Mouse (Mus musculus) stomach, embryonic 14.5 days (tissue): ENCODE measurements at regions not wholly inside any gene's neighbourhood (a gene's known extent, or its start where the extent isn't known, plus 50 kb on each side); places are given as distances from the start of the nearest gene placed in this dataset.

Source experiments
- ATAC-seq: fragments of 200-750 bp; cut with Nextera tagmentation; 2 replicates; pipeline ENCODE4 v1.8.0; 2017; ENCODE audit warnings: low read depth, moderate TSS enrichment; ENCODE audit not compliant: insufficient number of reproducible peaks, insufficient read depth, low FRiP score
- H3K27ac ChIP-seq: fragments of 300-500 bp; sonication (generic); 2 replicates; pipeline ENCODE4 v1.5.1; 2014; ENCODE audit warnings: mild to moderate bottlenecking, low read length, moderate library complexity, mixed read lengths
- H3K27me3 ChIP-seq: fragments of 300-500 bp; sonication (generic); 2 replicates; pipeline ENCODE4 v1.6.1; 2014; ENCODE audit warnings: low read length, control low read depth, mixed read lengths; ENCODE audit not compliant: control insufficient read depth, insufficient read depth
- H3K36me3 ChIP-seq: fragments of 300-500 bp; sonication (generic); 2 replicates; pipeline ENCODE4 v1.6.1; 2014; ENCODE audit warnings: mild to moderate bottlenecking, control low read depth, low read length, moderate library complexity, mixed read lengths; ENCODE audit not compliant: control insufficient read depth, insufficient read depth
- H3K4me1 ChIP-seq: fragments of 300-500 bp; sonication (generic); 2 replicates; pipeline ENCODE4 v1.6.1; 2014; ENCODE audit warnings: low read length, control low read depth, mixed read lengths; ENCODE audit not compliant: control insufficient read depth, insufficient read depth
- H3K4me2 ChIP-seq: fragments of 300-500 bp; sonication (generic); replicated peaks from 2 replicates; pipeline ENCODE4 v1.6.1; 2014; ENCODE audit warnings: low read depth, low read length, control low read depth
- H3K4me3 ChIP-seq: fragments of 300-500 bp; sonication (generic); 2 replicates; pipeline ENCODE4 v1.5.1; 2014; ENCODE audit warnings: low read depth, low read length, control low read depth
- H3K9ac ChIP-seq: fragments of 300-500 bp; sonication (generic); replicated peaks from 2 replicates; pipeline ENCODE4 v1.6.1; 2014; ENCODE audit warnings: low read depth, mild to moderate bottlenecking, control low read depth, low read length, moderate library complexity, mixed read lengths
- H3K9me3 ChIP-seq: fragments of 300-500 bp; sonication (generic); 2 replicates; pipeline ENCODE4 v1.6.1; 2016; ENCODE audit warnings: low read depth, low read length, control low read depth; ENCODE audit not compliant: control insufficient read depth
- WGBS: fragments of 180-500 bp; shearing (Covaris S2); extraction: QIAGEN DNeasy Blood & Tissue Kit; methylation state at CpG from one replicate; pipeline ENCODE4 v1.1.7; 2014; 5-methylcytosine and 5-hydroxymethylcytosine counted together

DNA sequence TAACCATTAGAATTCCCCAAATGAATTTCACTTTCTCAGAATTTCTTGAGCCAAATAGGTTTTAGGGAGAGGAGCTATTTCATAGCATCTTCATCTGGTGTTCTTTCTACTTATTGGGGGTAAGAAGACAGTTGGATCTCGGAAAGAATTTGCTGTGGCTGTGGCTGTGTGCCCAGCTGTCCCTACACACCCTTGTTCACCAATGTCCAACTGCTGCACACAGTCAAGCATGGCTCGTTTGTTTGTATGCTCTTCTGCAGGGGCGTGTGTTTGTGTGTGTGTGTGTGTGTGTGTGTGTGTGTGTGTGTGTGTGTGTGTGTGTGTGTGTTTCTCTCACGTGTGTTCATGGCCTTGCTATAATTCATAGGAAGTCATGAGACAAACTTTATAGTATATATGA lies 165.9 kb upstream of the Ncam1 start:
- no peak overlapping the region for H3K27ac ChIP-seq
- no peaks in the 10 kb centered on the region for H3K27me3 ChIP-seq
- H3K36me3 ChIP-seq: no peaks in the 10 kb centered on the region
- no peak overlapping the region for H3K4me3 ChIP-seq
- no peak overlapping the region for H3K4me2 ChIP-seq
- H3K4me1 ChIP-seq: peaks cover 6% of the 10 kb centered on the region; the same call in 1 of the 2 replicates
- no peaks in the 10 kb centered on the region for H3K9me3 ChIP-seq
- H3K9ac ChIP-seq: no peak overlapping the region
- WGBS: 70% methylated on average over 4 of the region's 4 CpGs
- no peak for ATAC-seq

- 51% methylated on average over 8 of the region's 8 CpGs for WGBS
- H3K4me1 ChIP-seq: peaks cover 10% of the 10 kb centered on the region; the same call in 1 of the 2 replicates
- H3K9ac ChIP-seq: no peak overlapping the region
- no peak overlapping the region for H3K4me2 ChIP-seq
- no peaks in the 10 kb centered on the region for H3K27me3 ChIP-seq
- no peak for ATAC-seq
- no peaks in the 10 kb centered on the region for H3K36me3 ChIP-seq
- no peak overlapping the region for H3K4me3 ChIP-seq
- no peak overlapping the region for H3K27ac ChIP-seq
- H3K9me3 ChIP-seq: no peaks in the 10 kb centered on the region
Observed at GRCm38 (mm10) chr9:49962561-49963071, 163.9 kb upstream of the Ncam1 start.

DNA sequence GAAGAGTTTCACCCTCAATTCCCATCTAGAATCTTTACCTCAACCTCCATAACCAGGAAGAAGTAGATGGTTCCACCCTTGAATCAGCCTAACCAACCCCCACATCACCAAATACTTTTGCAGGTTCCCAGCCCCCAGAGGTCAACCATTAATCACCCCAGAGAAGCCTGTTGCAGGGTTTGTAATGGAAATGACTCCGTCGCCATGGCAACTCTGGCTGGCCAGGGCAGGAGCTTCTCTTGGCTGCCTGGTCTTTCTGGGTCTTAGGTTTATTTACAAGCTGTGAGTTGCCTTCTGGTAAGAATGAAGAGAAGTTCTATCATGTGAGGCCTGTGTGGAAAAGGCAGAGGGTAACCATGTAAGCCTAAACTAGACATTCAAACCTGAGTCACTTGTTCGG lies 163.2 kb upstream of the Ncam1 start:
- H3K27ac ChIP-seq: no peak overlapping the region

DNA sequence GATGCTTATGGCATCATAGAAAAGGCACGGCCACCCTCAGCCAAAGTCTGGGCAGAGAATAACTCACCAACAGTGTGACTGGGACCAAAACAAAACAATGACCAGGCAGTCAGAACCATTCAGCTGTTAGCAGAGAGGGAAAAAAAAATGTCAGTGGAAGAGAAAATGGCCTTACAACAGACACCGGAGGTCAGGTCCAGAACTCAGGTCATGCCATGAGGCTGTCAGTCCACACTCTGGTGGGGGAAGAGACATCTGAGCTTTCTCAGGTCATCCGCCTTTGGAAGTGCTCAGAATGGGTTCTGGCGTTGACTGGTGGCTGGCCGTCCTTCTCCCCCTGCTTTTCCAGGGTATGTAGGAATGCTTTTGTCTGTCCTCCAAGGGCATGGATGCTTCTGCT lies 162.6 kb upstream of the Ncam1 start:
- 67% methylated on average over 5 of the region's 5 CpGs for WGBS
- Histone ChIP-seq H3K9ac (no peak overlapping the region), H3K4me2 (no peak overlapping the region), H3K27me3 (no peaks in the 10 kb centered on the region), H3K4me3 (no peak overlapping the region), H3K9me3 (no peaks in the 10 kb centered on the region), H3K36me3 (no peaks in the 10 kb centered on the region), H3K4me1 (peaks cover 10% of the 10 kb centered on the region; the same call in 1 of the 2 replicates), H3K27ac (peak overlapping the region; percentile 16; the same call in 1 of the 2 replicates)
- no peak for ATAC-seq

More for the DNA sequence above, 163.2 kb upstream of the Ncam1 start:
- H3K4me1 ChIP-seq: peaks cover 10% of the 10 kb centered on the region; the same call in 1 of the 2 replicates
- no peak overlapping the region for H3K4me2 ChIP-seq
- no peak overlapping the region for H3K4me3 ChIP-seq
- H3K9me3 ChIP-seq: no peaks in the 10 kb centered on the region
- 26% methylated on average over 3 of the region's 3 CpGs for WGBS
- H3K27me3 ChIP-seq: no peaks in the 10 kb centered on the region
- no peak for ATAC-seq
- H3K36me3 ChIP-seq: no peaks in the 10 kb centered on the region
- H3K9ac ChIP-seq: no peak overlapping the region

GRCm38 (mm10) chr9:49959987-49960386 lies 161.3 kb upstream of the Ncam1 start:
- H3K9ac ChIP-seq: no peak overlapping the region

GRCm38 (mm10) chr9:49958890-49959289 lies 160.2 kb upstream of the Ncam1 start:
- 71% methylated on average over 3 of the region's 3 CpGs for WGBS
- Histone ChIP-seq H3K9me3 (no peaks in the 10 kb centered on the region), H3K4me2 (no peak overlapping the region), H3K9ac (no peak overlapping the region), H3K27ac (no peak overlapping the region), H3K4me3 (no peak overlapping the region), H3K27me3 (no peaks in the 10 kb centered on the region), H3K4me1 (peaks cover 10% of the 10 kb centered on the region; the same call in 1 of the 2 replicates), H3K36me3 (no peaks in the 10 kb centered on the region)
- no peak for ATAC-seq

More at GRCm38 (mm10) chr9:49959987-49960386, 161.3 kb upstream of the Ncam1 start:
- Histone ChIP-seq H3K36me3 (no peaks in the 10 kb centered on the region), H3K4me1 (peaks cover 10% of the 10 kb centered on the region; the same call in 1 of the 2 replicates), H3K27ac (no peak overlapping the region; the same call in 1 of the 2 replicates), H3K4me2 (no peak overlapping the region), H3K4me3 (no peak overlapping the region), H3K9me3 (no peaks in the 10 kb centered on the region), H3K27me3 (no peaks in the 10 kb centered on the region)
- WGBS: 24% methylated on average over 10 of the region's 10 CpGs
- peak; percentile 86; the same call in 1 of the 2 replicates for ATAC-seq

DNA sequence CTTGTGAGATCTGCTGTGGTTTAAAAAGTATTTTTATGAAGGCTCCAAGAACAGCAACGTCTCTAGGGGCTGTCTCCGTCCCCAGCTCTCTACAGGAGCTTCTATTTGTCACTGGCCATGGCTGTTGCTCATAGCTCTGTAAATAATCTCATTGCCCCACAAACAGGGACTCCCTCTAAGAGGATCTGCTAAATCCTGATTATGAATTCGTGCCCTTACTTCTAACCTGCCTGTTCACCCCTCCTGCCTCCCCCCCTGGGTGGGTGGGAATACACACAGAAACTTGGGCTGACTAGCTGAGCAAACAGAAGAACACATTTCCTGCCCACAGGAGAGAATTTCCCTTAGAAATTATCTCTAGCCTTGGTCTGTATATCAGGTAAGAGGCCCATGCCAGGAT lies 155.9 kb upstream of the Ncam1 start:
- Histone ChIP-seq H3K27ac (no peak overlapping the region), H3K9me3 (no peaks in the 10 kb centered on the region), H3K27me3 (no peaks in the 10 kb centered on the region), H3K4me3 (no peak overlapping the region), H3K4me1 (peaks cover 4% of the 10 kb centered on the region; the same call in 1 of the 2 replicates), H3K36me3 (no peaks in the 10 kb centered on the region), H3K4me2 (no peak overlapping the region), H3K9ac (no peak overlapping the region)
- 53% methylated on average over 3 of the region's 3 CpGs for WGBS
- no peak for ATAC-seq

DNA sequence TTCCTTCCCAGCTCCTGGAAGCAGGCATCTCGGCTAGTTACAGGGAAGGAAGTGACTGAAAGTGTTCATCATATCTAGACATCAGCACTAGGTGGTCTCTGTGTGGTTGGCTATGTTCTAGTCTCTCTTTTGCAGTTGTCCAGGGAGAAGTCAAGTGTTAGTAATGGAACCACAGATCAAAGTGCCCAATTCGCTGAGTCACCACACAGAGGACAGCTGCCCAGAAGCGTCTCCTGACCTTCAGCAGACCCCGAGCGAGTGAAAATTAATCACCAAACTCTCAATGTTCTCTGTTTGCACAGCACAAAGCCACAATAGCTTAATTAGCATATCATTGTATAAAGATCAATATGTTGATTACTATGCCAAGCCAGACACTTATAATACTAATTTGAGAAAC lies 151.6 kb upstream of the Ncam1 start:
- H3K9me3 ChIP-seq: no peaks in the 10 kb centered on the region
- H3K36me3 ChIP-seq: no peaks in the 10 kb centered on the region
- H3K27ac ChIP-seq: no peak overlapping the region
- no peaks in the 10 kb centered on the region for H3K27me3 ChIP-seq
- H3K4me3 ChIP-seq: no peak overlapping the region
- 66% methylated on average over 5 of the region's 5 CpGs for WGBS
- H3K4me1 ChIP-seq: no peaks in the 10 kb centered on the region
- no peak overlapping the region for H3K4me2 ChIP-seq
- H3K9ac ChIP-seq: no peak overlapping the region
- ATAC-seq: no peak

DNA sequence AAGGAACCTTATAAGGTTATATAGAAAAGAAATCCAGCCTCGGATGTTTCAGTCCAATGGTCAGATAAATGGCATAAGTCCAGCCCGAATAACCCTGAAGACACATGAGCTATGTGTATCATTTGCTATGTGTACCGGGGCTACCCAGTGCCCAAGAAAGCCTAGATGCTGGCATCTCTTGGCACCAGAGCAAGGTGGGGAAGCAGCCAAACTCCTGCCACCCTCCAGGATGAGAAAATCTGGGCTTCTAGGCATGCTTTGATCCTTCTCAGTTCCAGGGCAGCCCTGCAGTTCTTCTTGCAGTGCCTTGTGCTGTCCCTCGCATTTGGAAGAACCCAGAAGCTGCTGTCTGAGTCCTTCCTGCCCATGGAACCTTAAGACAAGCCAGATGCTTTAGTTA lies 149.8 kb upstream of the Ncam1 start:
- WGBS: 83% methylated on average over 4 of the region's 4 CpGs
- H3K4me2 ChIP-seq: no peak overlapping the region
- no peak overlapping the region for H3K4me3 ChIP-seq
- ATAC-seq: no peak
- H3K36me3 ChIP-seq: no peaks in the 10 kb centered on the region
- no peak overlapping the region for H3K27ac ChIP-seq
- no peak overlapping the region for H3K9ac ChIP-seq
- no peaks in the 10 kb centered on the region for H3K27me3 ChIP-seq
- no peaks in the 10 kb centered on the region for H3K4me1 ChIP-seq
- no peaks in the 10 kb centered on the region for H3K9me3 ChIP-seq
